Mouse (Mus musculus) lung, adult 2 months (tissue): ENCODE results near the gene Fam240a.

ENCODE experiments used
- CTCF ChIP-seq: fragments of 200-500 bp; IDR thresholded peaks from 2 replicates; pipeline ENCODE4 v1.5.1; 2011; ENCODE audit warnings: mild to moderate bottlenecking, low read length, control low read depth; ENCODE audit not compliant: insufficient read depth
- POLR2A ChIP-seq: fragments of 200-500 bp; IDR thresholded peaks from 2 replicates; pipeline ENCODE4 v1.6.1; 2011; ENCODE audit warnings: low read depth, mild to moderate bottlenecking, control low read depth, low read length, borderline replicate concordance; ENCODE audit errors: extremely low read depth

DNA sequence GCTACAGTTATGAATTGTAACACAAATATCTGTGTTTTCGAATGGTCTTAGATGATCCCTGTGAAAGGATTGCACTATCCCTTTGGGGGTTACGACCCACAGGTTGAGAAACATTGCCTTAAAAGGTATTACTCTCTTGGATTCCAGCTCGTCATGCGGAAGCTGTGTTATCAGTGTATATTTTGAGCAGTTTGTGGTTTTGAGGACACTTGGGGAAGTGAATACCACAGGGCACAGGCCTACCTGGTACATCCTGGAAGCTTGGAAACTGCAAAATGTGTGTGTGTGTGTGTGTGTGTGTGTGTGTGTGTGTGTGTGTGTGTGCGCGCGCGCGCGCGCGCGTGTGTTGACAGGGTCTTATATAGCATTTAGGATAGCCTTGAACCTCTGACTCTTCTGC lies 35.2 kb upstream of the Fam240a start:
- TF ChIP-seq CTCF (no peak), POLR2A (no peak)
